Mouse (Mus musculus): ENCODE results near the gene Chat. TPM values are rescaled to one million over a fixed set of nuclear protein-coding genes. Genes with fewer than 3 reads are reported as not detected.

Gene Chat
- polyA plus RNA-seq, 1 experiment from 2014 or later: not detected

GRCm38 (mm10) chr14:32364359-32364758, 101.4 kb downstream of the Chat start:
- 44% methylated on average over 7 of the region's 7 CpGs for WGBS

More at GRCm38 (mm10) chr14:32364359-32364758, 101.4 kb downstream of the Chat start:
- Histone ChIP-seq H3K9me3 (replicated peaks; ENCODE audit: low read length) (no peaks in the 10 kb centered on the region), H3K9ac (ENCODE audit: low read depth, low read length) (no peak overlapping the region), H3K36me3 (ENCODE audit: insufficient read depth, low read length) (no peaks in the 10 kb centered on the region), H3K27me3 (ENCODE audit: insufficient read depth, low read length) (no peaks in the 10 kb centered on the region), H3K27ac (no peak overlapping the region), H3K4me3 (replicated peaks; ENCODE audit: low read depth, low read length) (no peak overlapping the region), H3K4me2 (ENCODE audit: low read length) (no peak overlapping the region), H3K4me1 (replicated peaks; ENCODE audit: insufficient read depth, low read length) (no peaks in the 10 kb centered on the region)
- ATAC-seq (replicated peaks; ENCODE audit: low FRiP score, low read depth) (no peak), DNase-seq (ENCODE audit: low spot score) (no peak)
- no peak for TF ChIP-seq CTCF (IDR thresholded peaks at IDR 0.05; ENCODE audit: low read depth)

Other genes with a start within 250 kb of the Chat start
- 6.7 and 6.8 TPM in 2 replicates for gene Ogdhl, start 144.0 kb downstream of the Chat start, polyA plus RNA-seq (2015; fragmentation: Nextera tagmentation; extraction: Ambion mirVana)
- gene 1700024G13Rik, start 77.6 kb downstream of the Chat start, polyA plus RNA-seq (2015; fragmentation: Nextera tagmentation; extraction: Ambion mirVana): not detected in 2 replicates
- gene Slc18a3, start 1.1 kb downstream of the Chat start, polyA plus RNA-seq (2015; fragmentation: Nextera tagmentation; extraction: Ambion mirVana): not detected in 2 replicates
- 12.7 and 17.1 TPM in 2 replicates for gene Ercc6, start 47.5 kb upstream of the Chat start, polyA plus RNA-seq (2015; fragmentation: Nextera tagmentation; extraction: Ambion mirVana)
- gene Prrxl1, start 133.4 kb upstream of the Chat start, polyA plus RNA-seq (2015; fragmentation: Nextera tagmentation; extraction: Ambion mirVana): 0.04 TPM in 1 of 2 replicates, not detected in the other
- 0.04 and 0.12 TPM in 2 replicates for gene 3425401B19Rik, start 219.3 kb upstream of the Chat start, polyA plus RNA-seq (2015; fragmentation: Nextera tagmentation; extraction: Ambion mirVana)